Mouse (Mus musculus): ENCODE results near the gene Zfp213.

DNA sequence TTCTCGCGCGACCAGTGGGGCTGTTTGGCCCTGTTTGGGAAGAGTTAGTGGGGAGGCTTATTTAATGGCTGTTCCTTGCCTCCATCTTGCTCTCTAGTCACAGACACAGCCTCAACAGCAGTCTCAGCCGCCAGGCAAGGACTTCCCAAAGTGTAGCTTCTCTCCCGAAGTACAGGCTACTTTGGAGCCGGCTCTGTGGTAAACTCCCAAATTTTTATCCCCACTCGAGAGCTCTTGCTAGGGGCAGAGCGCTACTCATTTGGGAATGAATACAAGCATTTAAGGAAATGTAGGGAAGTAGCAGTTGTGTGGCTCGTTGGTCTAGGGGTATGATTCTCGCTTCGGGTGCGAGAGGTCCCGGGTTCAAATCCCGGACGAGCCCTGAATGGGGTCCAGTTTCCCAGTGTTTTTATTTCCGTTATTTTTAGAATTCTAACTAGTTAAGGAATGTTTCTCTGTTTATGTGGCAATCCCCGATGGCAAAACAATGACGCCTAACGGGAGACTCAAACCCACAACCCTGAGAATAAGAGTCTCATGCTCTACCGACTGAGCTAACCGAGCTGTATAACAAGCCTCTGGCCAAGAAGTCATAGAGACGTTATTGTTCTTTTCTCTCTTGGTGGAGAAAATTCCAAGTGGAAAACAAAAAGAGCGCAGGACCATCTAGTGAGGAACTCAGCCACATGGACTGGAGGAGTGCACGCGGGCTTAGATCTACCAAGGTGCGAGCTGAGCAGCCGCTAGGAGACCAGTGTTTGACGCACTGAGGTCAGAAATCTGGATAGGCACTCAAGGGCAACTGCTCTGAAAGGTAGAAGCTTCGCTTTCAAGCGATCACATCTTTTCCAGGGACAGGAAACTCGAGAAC lies 23.2 kb downstream of the Zfp213 start:
- TF ChIP-seq CTCF (IDR thresholded peaks at IDR 0.05; ENCODE audit: insufficient read depth, low read length), result no peak
- TF ChIP-seq POLR2A (IDR thresholded peaks at IDR 0.05; ENCODE audit: borderline replicate concordance, extremely low read depth, low read depth, low read length), result no peak

Data from lung, adult 2 months (tissue).